Mouse (Mus musculus): ENCODE data around the gene Tcaf2. TPM values are rescaled to one million over a fixed set of nuclear protein-coding genes. Genes with fewer than 3 reads are reported as not detected.

Tcaf2 gene
- polyA plus RNA-seq, 2 experiments = 0.04 to 0.07 TPM

DNA sequence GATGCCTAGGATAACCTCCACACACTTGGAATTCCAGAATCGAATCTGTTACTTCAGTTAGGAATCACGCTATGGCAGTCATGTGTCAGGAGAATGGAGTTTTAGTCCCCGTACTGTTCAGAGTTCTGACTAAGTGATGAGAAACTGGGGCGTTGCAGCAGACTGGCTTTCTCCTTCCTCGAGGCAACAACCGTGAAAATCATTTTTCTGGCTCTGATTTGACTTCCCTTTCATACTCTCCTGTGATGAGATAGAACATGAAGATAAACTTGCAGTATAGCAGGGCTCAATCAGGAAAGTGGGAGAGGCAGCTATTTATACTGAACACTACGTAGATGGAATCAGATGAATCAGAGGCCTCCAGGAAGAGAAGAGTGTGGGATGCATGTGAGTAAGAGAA, 35.0 kb upstream of the Tcaf2 start:
- DNase-seq (ENCODE audit: low read depth in 3 of 3, low spot score in 3 of 3) (no peak), ATAC-seq (ENCODE audit: insufficient read depth) (no peak)
- Histone ChIP-seq H3K4me2 (ENCODE audit: low read depth) (no peak overlapping the region), H3K27me3 (ENCODE audit: control insufficient read depth, insufficient read depth, low read length) (no peaks in the 10 kb centered on the region), H3K4me3 (ENCODE audit: insufficient read depth in 1 of 2, low read depth in 2 of 2, low read length in 2 of 2) (no peak overlapping the region), H3K4me1 (replicated peaks; ENCODE audit: control insufficient read depth in 2 of 2, insufficient read depth in 2 of 2, low read length in 1 of 2) (no peaks in the 10 kb centered on the region), H3K27ac (no peak overlapping the region), H3K9ac (replicated peaks) (no peak overlapping the region), H3K9me3 (ENCODE audit: control insufficient read depth, low read length) (no peaks in the 10 kb centered on the region), H3K36me3 (replicated peaks; ENCODE audit: control insufficient read depth, insufficient read depth, low read depth) (no peaks in the 10 kb centered on the region)
- TF ChIP-seq EP300 (IDR thresholded peaks at IDR 0.05; ENCODE audit: low read depth) = no peak
- no peak for TF ChIP-seq CTCF (IDR thresholded peaks at IDR 0.05; ENCODE audit: low read depth)
- 62% methylated on average over 7 of the region's 7 CpGs for WGBS (ENCODE audit: insufficient replicate concordance)

GRCm38 (mm10) chr6:42676011-42676410, 31.0 kb upstream of the Tcaf2 start:
- no peak for ATAC-seq (ENCODE audit: insufficient read depth)
- 69% methylated on average over 3 of the region's 3 CpGs for WGBS (ENCODE audit: insufficient replicate concordance)

DNA sequence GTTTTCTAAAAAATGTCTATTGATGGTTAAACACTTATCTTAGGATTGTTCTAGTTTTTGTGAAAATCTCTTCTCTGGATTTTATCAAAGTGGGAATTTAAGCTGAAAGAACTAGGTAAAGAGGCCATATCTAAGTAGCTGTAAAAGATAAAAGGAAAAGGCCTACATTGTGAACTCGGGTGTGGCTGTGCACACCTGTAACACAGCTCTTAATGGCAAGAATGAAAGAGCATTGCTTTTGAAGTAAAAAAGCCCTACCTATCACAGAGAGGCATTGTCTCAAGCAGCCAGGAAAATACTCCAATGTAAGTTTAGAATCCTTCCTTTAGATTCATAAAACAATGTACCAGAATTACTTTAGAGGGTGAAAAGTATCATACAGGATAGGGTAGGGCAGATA, 26.7 kb upstream of the Tcaf2 start:
- no peak overlapping the region for H3K4me3 ChIP-seq (ENCODE audit: insufficient read depth in 1 of 2, low read depth in 2 of 2, low read length in 2 of 2)
- WGBS (ENCODE audit: insufficient replicate concordance) = 36% methylated on average over 1 of the region's 1 CpGs
- ATAC-seq (ENCODE audit: insufficient read depth) = no peak
- H3K36me3 ChIP-seq (replicated peaks; ENCODE audit: control insufficient read depth, insufficient read depth, low read depth) = no peaks in the 10 kb centered on the region
- no peak overlapping the region for H3K4me2 ChIP-seq (ENCODE audit: low read depth)
- H3K27ac ChIP-seq = no peak overlapping the region
- H3K4me1 ChIP-seq (replicated peaks; ENCODE audit: control insufficient read depth in 2 of 2, insufficient read depth in 2 of 2, low read length in 1 of 2) = no peaks in the 10 kb centered on the region
- no peaks in the 10 kb centered on the region for H3K27me3 ChIP-seq (ENCODE audit: control insufficient read depth, insufficient read depth, low read length)
- no peaks in the 10 kb centered on the region for H3K9me3 ChIP-seq (ENCODE audit: control insufficient read depth, low read length)
- TF ChIP-seq CTCF (IDR thresholded peaks at IDR 0.05; ENCODE audit: low read depth) (no peak), EP300 (IDR thresholded peaks at IDR 0.05; ENCODE audit: low read depth) (no peak)
- no peak for DNase-seq (ENCODE audit: low read depth in 3 of 3, low spot score in 3 of 3)
- no peak overlapping the region for H3K9ac ChIP-seq (replicated peaks)

More at GRCm38 (mm10) chr6:42676011-42676410, 31.0 kb upstream of the Tcaf2 start:
- no peak for DNase-seq (ENCODE audit: low read depth in 3 of 3, low spot score in 3 of 3)
- Histone ChIP-seq H3K27ac (no peak overlapping the region), H3K9me3 (ENCODE audit: control insufficient read depth, low read length) (no peaks in the 10 kb centered on the region), H3K27me3 (ENCODE audit: control insufficient read depth, insufficient read depth, low read length) (no peaks in the 10 kb centered on the region), H3K9ac (replicated peaks) (no peak overlapping the region), H3K4me1 (replicated peaks; ENCODE audit: control insufficient read depth in 2 of 2, insufficient read depth in 2 of 2, low read length in 1 of 2) (no peaks in the 10 kb centered on the region), H3K4me2 (ENCODE audit: low read depth) (no peak overlapping the region), H3K4me3 (ENCODE audit: insufficient read depth in 1 of 2, low read depth in 2 of 2, low read length in 2 of 2) (no peak overlapping the region), H3K36me3 (replicated peaks; ENCODE audit: control insufficient read depth, insufficient read depth, low read depth) (no peaks in the 10 kb centered on the region)
- TF ChIP-seq CTCF (IDR thresholded peaks at IDR 0.05; ENCODE audit: low read depth) (no peak), EP300 (IDR thresholded peaks at IDR 0.05; ENCODE audit: low read depth) (no peak)

DNA sequence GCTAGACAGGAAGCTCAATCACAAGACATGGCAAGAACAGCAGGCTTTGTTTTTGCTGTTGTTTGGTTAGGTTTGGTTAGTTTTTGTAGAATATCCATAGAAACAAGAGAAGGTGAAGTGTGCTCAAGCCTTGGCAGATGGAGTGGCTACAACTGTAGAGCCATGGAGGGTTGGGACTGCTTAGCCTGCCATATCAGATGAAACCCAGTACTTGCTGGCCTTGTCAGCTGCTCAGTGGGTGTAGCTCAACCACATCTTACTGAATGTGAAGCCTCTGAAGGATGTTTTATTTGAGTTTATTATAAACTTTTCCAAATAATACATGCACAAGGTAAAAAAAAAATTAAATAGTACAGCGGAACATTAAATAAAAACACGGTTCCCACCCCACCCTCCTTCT, 22.7 kb upstream of the Tcaf2 start:
- Histone ChIP-seq H3K27me3 (ENCODE audit: control insufficient read depth, insufficient read depth, low read length) (no peaks in the 10 kb centered on the region), H3K9ac (replicated peaks) (no peak overlapping the region), H3K9me3 (ENCODE audit: control insufficient read depth, low read length) (no peaks in the 10 kb centered on the region), H3K27ac (no peak overlapping the region), H3K4me2 (ENCODE audit: low read depth) (no peak overlapping the region), H3K36me3 (replicated peaks; ENCODE audit: control insufficient read depth, insufficient read depth, low read depth) (no peaks in the 10 kb centered on the region), H3K4me1 (replicated peaks; ENCODE audit: control insufficient read depth in 2 of 2, insufficient read depth in 2 of 2, low read length in 1 of 2) (no peaks in the 10 kb centered on the region), H3K4me3 (ENCODE audit: insufficient read depth in 1 of 2, low read depth in 2 of 2, low read length in 2 of 2) (no peak overlapping the region)
- 64% methylated on average over 2 of the region's 2 CpGs for WGBS (ENCODE audit: insufficient replicate concordance)
- TF ChIP-seq CTCF (IDR thresholded peaks at IDR 0.05; ENCODE audit: low read depth) (no peak), EP300 (IDR thresholded peaks at IDR 0.05; ENCODE audit: low read depth) (no peak)
- ATAC-seq (ENCODE audit: insufficient read depth) (no peak), DNase-seq (ENCODE audit: low read depth in 3 of 3, low spot score in 3 of 3) (no peak)

DNA sequence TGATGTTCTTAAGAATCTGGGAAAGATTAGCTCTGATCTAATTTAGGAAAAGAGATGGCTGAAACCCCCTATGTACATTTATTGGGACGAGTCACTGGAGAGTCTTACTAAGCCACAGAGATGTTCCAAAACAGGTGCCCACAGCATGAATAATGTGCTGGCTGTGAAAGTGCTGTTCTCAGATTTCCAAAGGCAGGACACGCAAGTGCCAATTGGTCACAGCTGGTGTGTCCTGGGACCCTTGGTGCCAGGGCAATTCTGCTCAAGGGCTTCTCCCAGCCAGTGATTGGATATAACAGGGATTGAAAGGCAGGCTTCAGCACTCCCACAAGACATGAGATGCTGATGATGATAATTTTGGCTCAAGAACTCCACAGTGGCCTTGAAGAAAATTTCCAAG, 16.7 kb upstream of the Tcaf2 start:
- WGBS (ENCODE audit: insufficient replicate concordance) = 47% methylated on average over 2 of the region's 2 CpGs
- Histone ChIP-seq H3K9me3 (ENCODE audit: control insufficient read depth, low read length) (no peaks in the 10 kb centered on the region), H3K27ac (no peak overlapping the region), H3K9ac (replicated peaks) (no peak overlapping the region), H3K4me3 (ENCODE audit: insufficient read depth in 1 of 2, low read depth in 2 of 2, low read length in 2 of 2) (no peak overlapping the region), H3K27me3 (ENCODE audit: control insufficient read depth, insufficient read depth, low read length) (no peaks in the 10 kb centered on the region), H3K36me3 (replicated peaks; ENCODE audit: control insufficient read depth, insufficient read depth, low read depth) (no peaks in the 10 kb centered on the region), H3K4me2 (ENCODE audit: low read depth) (no peak overlapping the region), H3K4me1 (replicated peaks; ENCODE audit: control insufficient read depth in 2 of 2, insufficient read depth in 2 of 2, low read length in 1 of 2) (no peaks in the 10 kb centered on the region)
- ATAC-seq (ENCODE audit: insufficient read depth) (no peak), DNase-seq (ENCODE audit: low read depth in 3 of 3, low spot score in 3 of 3) (no peak)
- TF ChIP-seq CTCF (IDR thresholded peaks at IDR 0.05; ENCODE audit: low read depth) (no peak), EP300 (IDR thresholded peaks at IDR 0.05; ENCODE audit: low read depth) (no peak)

All from liver, embryonic 14.5 days (tissue).